ENCODE assay signal across 8 mouse cellular contexts in the genomic region with DNA sequence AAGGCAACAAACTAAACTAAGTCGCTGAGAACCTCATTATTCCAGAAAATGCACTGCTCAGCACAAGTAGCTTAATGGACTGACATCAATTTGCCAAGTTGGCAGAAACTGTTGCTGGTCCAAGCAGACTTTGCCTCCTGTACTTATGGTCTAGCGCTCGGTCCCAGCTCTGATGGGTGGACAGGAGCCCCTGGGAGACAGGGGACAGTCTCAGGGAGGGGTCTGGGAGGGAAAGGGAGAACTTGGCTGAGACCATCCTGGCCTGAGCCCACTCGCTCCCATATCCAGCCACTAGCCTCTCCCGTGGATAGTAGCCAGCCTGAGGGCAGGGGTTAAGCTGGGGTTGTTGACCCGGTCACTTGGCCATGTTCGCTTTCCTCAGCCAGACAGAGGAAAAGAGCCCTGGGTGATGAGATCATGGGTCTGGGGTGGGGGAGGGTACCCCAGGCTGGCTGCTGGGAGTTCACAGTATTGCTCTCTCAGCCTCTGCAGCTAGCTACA. TPM values are rescaled to one million over a fixed set of nuclear protein-coding genes. Genes with fewer than 3 reads are reported as not detected.
DNase-seq lines count a peak whose midpoint lies in the region; ATAC-seq and TF ChIP-seq lines count a peak whose summit lies in the region.

No protein-coding gene starts in this region.

- H3K4me3 ChIP-seq in megakaryocyte, embryonic 14.5 days (replicated peaks) = peak overlapping the region; percentile 62
- peak overlapping the region; percentile 5; the same call in 1 of the 2 replicates for H3K4me3 ChIP-seq in hindbrain, postnatal 0 days (ENCODE audit: low read length)
- H3K4me3 ChIP-seq in liver, embryonic 13.5 days (replicated peaks) = no peak overlapping the region
- H3K4me3 ChIP-seq in neural tube, embryonic 12.5 days = no peak overlapping the region

- WGBS in hindbrain, postnatal 0 days = 26% methylated on average over 7 of the region's 7 CpGs
- 60% methylated on average over 7 of the region's 7 CpGs for WGBS in liver, embryonic 13.5 days (ENCODE audit: insufficient replicate concordance)
- WGBS in neural tube, embryonic 12.5 days = 38% methylated on average over 7 of the region's 7 CpGs

- no peak for ATAC-seq in megakaryocyte, adult 5-6 weeks (ENCODE audit: poor library complexity, severe bottlenecking)
- no peak for ATAC-seq in hindbrain, postnatal 0 days
- ATAC-seq in liver, embryonic 13.5 days (ENCODE audit: low read depth) = no peak
- ATAC-seq in neural tube, embryonic 12.5 days (ENCODE audit: low FRiP score, low read depth) = no peak

- intact Hi-C loops in gastrocnemius, postnatal 14 days (cut with DNase I; ENCODE audit: low total_unique reads) = no loop called here

- DNase-seq in gastrocnemius, postnatal 14 days = peak; percentile 64
- DNase-seq in hindbrain, postnatal 0 days (ENCODE audit: low spot score) = peak; percentile 15
- DNase-seq in liver, embryonic 13.5 days = no peak
- no peak for DNase-seq in c-Kit-positive CD71-positive TER-119-positive erythroid progenitor cells, embryonic 14.5 days (ENCODE audit: low spot score)
- no peak for DNase-seq in layer of hippocampus, postnatal 14 days (ENCODE audit: low spot score in 2 of 2)

- H3K9ac ChIP-seq in hindbrain, postnatal 0 days (replicated peaks; ENCODE audit: low read length) = no peak overlapping the region
- peak overlapping the region; percentile 42 for H3K9ac ChIP-seq in liver, embryonic 13.5 days
- no peak overlapping the region for H3K9ac ChIP-seq in neural tube, embryonic 12.5 days

- H3K9me3 ChIP-seq in megakaryocyte, embryonic 14.5 days = no peaks in the 10 kb centered on the region
- no peaks in the 10 kb centered on the region for H3K9me3 ChIP-seq in hindbrain, postnatal 0 days (ENCODE audit: low read length)
- H3K9me3 ChIP-seq in liver, embryonic 13.5 days (replicated peaks) = no peaks in the 10 kb centered on the region
- H3K9me3 ChIP-seq in neural tube, embryonic 12.5 days = no peaks in the 10 kb centered on the region

- no peak for TF ChIP-seq CTCF in hindbrain, postnatal 0 days (IDR thresholded peaks at IDR 0.05; ENCODE audit: low read depth)

- H3K4me2 ChIP-seq in hindbrain, postnatal 0 days (ENCODE audit: low read depth, low read length) = peak overlapping the region; percentile 90
- H3K4me2 ChIP-seq in liver, embryonic 13.5 days = peak overlapping the region; percentile 48
- peak overlapping the region; percentile 29 for H3K4me2 ChIP-seq in neural tube, embryonic 12.5 days (replicated peaks)

- peaks cover 89% of the 10 kb centered on the region for H3K4me1 ChIP-seq in megakaryocyte, embryonic 14.5 days
- H3K4me1 ChIP-seq in hindbrain, postnatal 0 days (ENCODE audit: insufficient read depth, low read length) = peaks cover 11% of the 10 kb centered on the region
- peaks cover 82% of the 10 kb centered on the region for H3K4me1 ChIP-seq in liver, embryonic 13.5 days (replicated peaks)
- peaks cover 41% of the 10 kb centered on the region for H3K4me1 ChIP-seq in neural tube, embryonic 12.5 days

- no peaks in the 10 kb centered on the region for H3K36me3 ChIP-seq in megakaryocyte, embryonic 14.5 days (replicated peaks; ENCODE audit: low read length)
- H3K36me3 ChIP-seq in hindbrain, postnatal 0 days (ENCODE audit: insufficient read depth, low read length) = no peaks in the 10 kb centered on the region
- no peaks in the 10 kb centered on the region for H3K36me3 ChIP-seq in liver, embryonic 13.5 days
- no peaks in the 10 kb centered on the region for H3K36me3 ChIP-seq in neural tube, embryonic 12.5 days

- peak overlapping the region; percentile 70 for H3K27ac ChIP-seq in hindbrain, postnatal 0 days
- H3K27ac ChIP-seq in liver, embryonic 13.5 days = peak overlapping the region; percentile 85
- no peak overlapping the region for H3K27ac ChIP-seq in neural tube, embryonic 12.5 days

- H3K27me3 ChIP-seq in megakaryocyte, embryonic 14.5 days (replicated peaks) = peaks cover 27% of the 10 kb centered on the region
- H3K27me3 ChIP-seq in hindbrain, postnatal 0 days (ENCODE audit: insufficient read depth, low read length) = no peaks in the 10 kb centered on the region
- H3K27me3 ChIP-seq in liver, embryonic 13.5 days = no peaks in the 10 kb centered on the region
- H3K27me3 ChIP-seq in neural tube, embryonic 12.5 days (replicated peaks) = no peaks in the 10 kb centered on the region

RNA-seq across cellular contexts. Expression of gene Per2, which starts 3.4 kb away (rescaled TPM):
- polyA plus RNA-seq in megakaryocyte, embryonic 14.5 days (2012; ENCODE audit: insufficient read depth, low replicate concordance) = 0.73 and 1.0 TPM in 2 replicates
- 1.9 and 3.0 TPM in 2 replicates for total RNA-seq in megakaryocyte, adult 5-6 weeks (2015)
- total RNA-seq in megakaryocyte, adult 5-6 weeks (2017) = 1.9 and 2.0 TPM in 2 replicates
- total RNA-seq in gastrocnemius, postnatal 14 days (2021) = 1 to 10 TPM; 2.9 to 9.2 TPM
- total RNA-seq in hindbrain, postnatal 0 days (2014; rRNA removed) = 10.0 and 12.0 TPM in 2 replicates
- 4.2 and 5.1 TPM in 2 replicates for polyA plus RNA-seq in hindbrain, postnatal 0 days (2015; fragmentation: Nextera tagmentation; extraction: Ambion mirVana)
- polyA plus RNA-seq in liver, embryonic 13.5 days (2015; fragmentation: Nextera tagmentation; extraction: Ambion mirVana) = 1.4 and 2.5 TPM in 2 replicates
- polyA plus RNA-seq in neural tube, embryonic 12.5 days (2016; fragmentation: Nextera tagmentation; extraction: Ambion mirVana) = 2.8 and 3.6 TPM in 2 replicates
- total RNA-seq in layer of hippocampus, postnatal 14 days (2021) = 10 to 100 TPM; 24.2 to 28.6 TPM

RNA-seq across cellular contexts. Expression of gene Traf3ip1, which starts 38.7 kb away (rescaled TPM):
- 2.0 TPM in 1 of 2 replicates, not detected in the other for polyA plus RNA-seq in megakaryocyte, embryonic 14.5 days (2012; ENCODE audit: insufficient read depth, low replicate concordance)
- total RNA-seq in megakaryocyte, adult 5-6 weeks (2015) = 1.8 and 2.5 TPM in 2 replicates
- total RNA-seq in megakaryocyte, adult 5-6 weeks (2017) = 2.4 and 2.9 TPM in 2 replicates
- 1 to 10 TPM; 3.2 to 3.3 TPM for total RNA-seq in gastrocnemius, postnatal 14 days (2021)
- total RNA-seq in hindbrain, postnatal 0 days (2014; rRNA removed) = 10.3 and 11.7 TPM in 2 replicates
- polyA plus RNA-seq in hindbrain, postnatal 0 days (2015; fragmentation: Nextera tagmentation; extraction: Ambion mirVana) = 7.4 and 8.1 TPM in 2 replicates
- 2.5 and 2.6 TPM in 2 replicates for polyA plus RNA-seq in liver, embryonic 13.5 days (2015; fragmentation: Nextera tagmentation; extraction: Ambion mirVana)
- polyA plus RNA-seq in neural tube, embryonic 12.5 days (2016; fragmentation: Nextera tagmentation; extraction: Ambion mirVana) = 11.5 and 13.9 TPM in 2 replicates
- 10 to 100 TPM; 11.6 to 12.6 TPM for total RNA-seq in layer of hippocampus, postnatal 14 days (2021)

RNA-seq across cellular contexts. Expression of gene Hes6, which starts 41.9 kb away (rescaled TPM):
- 41.6 and 60.4 TPM in 2 replicates for polyA plus RNA-seq in megakaryocyte, embryonic 14.5 days (2012; ENCODE audit: insufficient read depth, low replicate concordance)
- total RNA-seq in megakaryocyte, adult 5-6 weeks (2015) = 31.4 and 37.5 TPM in 2 replicates
- total RNA-seq in megakaryocyte, adult 5-6 weeks (2017) = 29.1 and 30.8 TPM in 2 replicates
- 10 to 100 TPM; 13.6 to 15.2 TPM for total RNA-seq in gastrocnemius, postnatal 14 days (2021)
- 154 and 160 TPM in 2 replicates for total RNA-seq in hindbrain, postnatal 0 days (2014; rRNA removed)
- polyA plus RNA-seq in hindbrain, postnatal 0 days (2015; fragmentation: Nextera tagmentation; extraction: Ambion mirVana) = 129 and 131 TPM in 2 replicates
- 21.9 and 22.5 TPM in 2 replicates for polyA plus RNA-seq in liver, embryonic 13.5 days (2015; fragmentation: Nextera tagmentation; extraction: Ambion mirVana)
- polyA plus RNA-seq in neural tube, embryonic 12.5 days (2016; fragmentation: Nextera tagmentation; extraction: Ambion mirVana) = 360 and 364 TPM in 2 replicates
- 10 to 100 TPM; 20.6 to 21.9 TPM for total RNA-seq in layer of hippocampus, postnatal 14 days (2021)

RNA-seq across cellular contexts. Expression of gene Ilkap, which starts 57.1 kb away (rescaled TPM):
- 13.9 and 52.5 TPM in 2 replicates for polyA plus RNA-seq in megakaryocyte, embryonic 14.5 days (2012; ENCODE audit: insufficient read depth, low replicate concordance)
- total RNA-seq in megakaryocyte, adult 5-6 weeks (2015) = 67.5 and 71.0 TPM in 2 replicates
- 90.9 and 102 TPM in 2 replicates for total RNA-seq in megakaryocyte, adult 5-6 weeks (2017)
- 10 to 100 TPM; 32.1 to 33.4 TPM for total RNA-seq in gastrocnemius, postnatal 14 days (2021)
- 66.7 and 66.9 TPM in 2 replicates for total RNA-seq in hindbrain, postnatal 0 days (2014; rRNA removed)
- 119 and 120 TPM in 2 replicates for polyA plus RNA-seq in hindbrain, postnatal 0 days (2015; fragmentation: Nextera tagmentation; extraction: Ambion mirVana)
- 86.5 and 95.8 TPM in 2 replicates for polyA plus RNA-seq in liver, embryonic 13.5 days (2015; fragmentation: Nextera tagmentation; extraction: Ambion mirVana)
- polyA plus RNA-seq in neural tube, embryonic 12.5 days (2016; fragmentation: Nextera tagmentation; extraction: Ambion mirVana) = 148 and 153 TPM in 2 replicates
- 10 to 100 TPM; 63.6 to 63.7 TPM for total RNA-seq in layer of hippocampus, postnatal 14 days (2021)

Comparison
In these comparisons a context has a peak if more than half of its experiments do, and no peak if none do; other contexts are left out.
1. H3K4me3 ChIP-seq: peak in megakaryocyte, embryonic 14.5 days (single experiment) and hindbrain, postnatal 0 days (single experiment); none in liver, embryonic 13.5 days (single experiment) and neural tube, embryonic 12.5 days (single experiment).
2. DNase-seq: peak in gastrocnemius, postnatal 14 days (single experiment) and hindbrain, postnatal 0 days (single experiment); none in liver, embryonic 13.5 days (single experiment), c-Kit-positive CD71-positive TER-119-positive erythroid progenitor cells, embryonic 14.5 days (single experiment) and layer of hippocampus, postnatal 14 days (0 of 2).
3. H3K4me2 ChIP-seq: peak in every context shown above with its lines; median percentile 90 in hindbrain, postnatal 0 days; 48 in liver, embryonic 13.5 days; 29 in neural tube, embryonic 12.5 days.